ENCODE assay signal across 19 mouse cellular contexts in the genomic region with DNA sequence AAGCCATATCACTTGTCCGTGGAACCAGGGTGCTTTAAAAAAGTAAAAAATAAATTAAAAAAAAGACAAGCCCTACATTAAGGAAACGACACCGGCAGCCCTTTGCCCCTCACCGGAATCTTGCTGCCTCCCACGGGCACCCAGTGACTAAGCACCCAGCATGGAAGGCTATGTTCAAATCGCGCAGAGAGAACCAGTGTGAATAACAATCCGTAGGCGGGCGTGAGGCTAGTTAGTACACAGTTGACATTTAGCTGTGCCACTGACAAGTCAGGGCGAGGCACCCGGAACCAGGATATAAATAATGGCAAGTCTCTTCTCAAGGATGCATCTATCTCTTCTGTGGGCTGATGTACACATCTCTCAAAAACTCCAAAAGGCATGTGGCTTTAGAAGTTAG.
DNase-seq lines count a peak whose midpoint lies in the region; ATAC-seq lines count a peak whose summit lies in the region.
"Had no signal": no experiment of that assay in that cellular context is flagged by ENCODE, and none has a peak within 500 bp of the region (broad histone marks: within the 10 kb centered on the region; RNA-seq: fewer than 3 reads in every experiment).

No protein-coding gene starts in this region.

- intact Hi-C loops in heart, postnatal 36 days (cut with DNase I): no loop called here

- H3K9me3 ChIP-seq in neural tube, embryonic 13.5 days: no peaks in the 10 kb centered on the region
- no peaks in the 10 kb centered on the region for H3K9me3 ChIP-seq in neural tube, embryonic 15.5 days (replicated peaks)
- H3K9me3 ChIP-seq: embryonic facial prominence, embryonic 13.5 days; forebrain, embryonic 12.5 days; kidney, embryonic 15.5 days; limb, embryonic 12.5 days; midbrain, embryonic 15.5 days had no signal

- DNase-seq in heart, adult 11 months: peak; percentile 79
- no peak for DNase-seq in heart, postnatal 36 days
- DNase-seq in thymus, postnatal 0 days (ENCODE audit: low spot score): no peak
- DNase-seq: cerebellum, adult 18-20 months; gastrocnemius, adult 2 months; heart, postnatal 10 days had no signal

- no peak for ATAC-seq in neural tube, embryonic 13.5 days (ENCODE audit: low read depth)
- ATAC-seq in neural tube, embryonic 15.5 days (ENCODE audit: low FRiP score): no peak
- peak; percentile 68 for ATAC-seq in CD4-positive, CD25-positive, alpha-beta regulatory T cell, adult 4 months
- ATAC-seq in inflammation-experienced regulatory T-cells, adult 6 months: peak; percentile 82
- ATAC-seq: hindbrain, postnatal 0 days; lung, postnatal 0 days; midbrain, embryonic 15.5 days had no signal

- WGBS in neural tube, embryonic 13.5 days: 84% methylated on average over 12 of the region's 12 CpGs
- 81% methylated on average over 12 of the region's 12 CpGs for WGBS in neural tube, embryonic 15.5 days

- no peak overlapping the region for H3K4me3 ChIP-seq in neural tube, embryonic 13.5 days
- H3K4me3 ChIP-seq in neural tube, embryonic 15.5 days (replicated peaks): no peak overlapping the region
- H3K4me3 ChIP-seq: embryonic facial prominence, embryonic 13.5 days; forebrain, embryonic 12.5 days; gastrocnemius, adult 2 months; kidney, embryonic 15.5 days; limb, embryonic 12.5 days; midbrain, embryonic 15.5 days had no signal

- H3K4me1 ChIP-seq in neural tube, embryonic 13.5 days (replicated peaks): peaks cover 31% of the 10 kb centered on the region
- peaks cover 23% of the 10 kb centered on the region for H3K4me1 ChIP-seq in neural tube, embryonic 15.5 days

- no peaks in the 10 kb centered on the region for H3K27me3 ChIP-seq in neural tube, embryonic 13.5 days
- H3K27me3 ChIP-seq in neural tube, embryonic 15.5 days (replicated peaks): no peaks in the 10 kb centered on the region
- H3K27me3 ChIP-seq: embryonic facial prominence, embryonic 13.5 days; kidney, embryonic 15.5 days; limb, embryonic 12.5 days; midbrain, embryonic 15.5 days had no signal

- peak overlapping the region; percentile 23; the same call in 1 of the 2 replicates for H3K27ac ChIP-seq in neural tube, embryonic 13.5 days (replicated peaks)
- no peak overlapping the region for H3K27ac ChIP-seq in neural tube, embryonic 15.5 days (replicated peaks)
- H3K27ac ChIP-seq: embryonic facial prominence, embryonic 13.5 days; forebrain, embryonic 12.5 days; gastrocnemius, adult 2 months; hindbrain, postnatal 0 days; kidney, embryonic 15.5 days; limb, embryonic 12.5 days; liver, embryonic 14.5 days; midbrain, embryonic 15.5 days; stomach, postnatal 0 days had no signal

- H3K9ac ChIP-seq in neural tube, embryonic 13.5 days: no peak overlapping the region
- no peak overlapping the region for H3K9ac ChIP-seq in neural tube, embryonic 15.5 days (replicated peaks)
- H3K9ac ChIP-seq: embryonic facial prominence, embryonic 13.5 days; forebrain, embryonic 12.5 days; kidney, embryonic 15.5 days; limb, embryonic 12.5 days; liver, embryonic 14.5 days; midbrain, embryonic 15.5 days had no signal

- no peaks in the 10 kb centered on the region for H3K36me3 ChIP-seq in neural tube, embryonic 13.5 days
- no peaks in the 10 kb centered on the region for H3K36me3 ChIP-seq in neural tube, embryonic 15.5 days
- H3K36me3 ChIP-seq: embryonic facial prominence, embryonic 13.5 days; forebrain, embryonic 12.5 days; kidney, embryonic 15.5 days; limb, embryonic 12.5 days; midbrain, embryonic 15.5 days had no signal

- H3K4me2 ChIP-seq in neural tube, embryonic 13.5 days: no peak overlapping the region
- H3K4me2 ChIP-seq in neural tube, embryonic 15.5 days: no peak overlapping the region
- H3K4me2 ChIP-seq: embryonic facial prominence, embryonic 13.5 days; forebrain, embryonic 12.5 days; kidney, embryonic 15.5 days; limb, embryonic 12.5 days; midbrain, embryonic 15.5 days had no signal

Comparison
In these comparisons a context has a peak if more than half of its experiments do, and no peak if none do; other contexts are left out.
1. ATAC-seq: peak in CD4-positive, CD25-positive, alpha-beta regulatory T cell, adult 4 months (single experiment) and inflammation-experienced regulatory T-cells, adult 6 months (single experiment); none in neural tube, embryonic 13.5 days (single experiment) and neural tube, embryonic 15.5 days (single experiment).